Mouse (Mus musculus): ENCODE data around the gene Crmp1. TPM values are rescaled to one million over a fixed set of nuclear protein-coding genes. Genes with fewer than 3 reads are reported as not detected.

Gene Crmp1
- polyA plus RNA-seq, 1 experiment from 2014 or later: 46.4 TPM

- WGBS: 4% methylated on average over 13 of the region's 13 CpGs
These were observed 2.4 kb downstream of the Crmp1 start for GRCm38 (mm10) chr5:37244161-37244560.

DNA sequence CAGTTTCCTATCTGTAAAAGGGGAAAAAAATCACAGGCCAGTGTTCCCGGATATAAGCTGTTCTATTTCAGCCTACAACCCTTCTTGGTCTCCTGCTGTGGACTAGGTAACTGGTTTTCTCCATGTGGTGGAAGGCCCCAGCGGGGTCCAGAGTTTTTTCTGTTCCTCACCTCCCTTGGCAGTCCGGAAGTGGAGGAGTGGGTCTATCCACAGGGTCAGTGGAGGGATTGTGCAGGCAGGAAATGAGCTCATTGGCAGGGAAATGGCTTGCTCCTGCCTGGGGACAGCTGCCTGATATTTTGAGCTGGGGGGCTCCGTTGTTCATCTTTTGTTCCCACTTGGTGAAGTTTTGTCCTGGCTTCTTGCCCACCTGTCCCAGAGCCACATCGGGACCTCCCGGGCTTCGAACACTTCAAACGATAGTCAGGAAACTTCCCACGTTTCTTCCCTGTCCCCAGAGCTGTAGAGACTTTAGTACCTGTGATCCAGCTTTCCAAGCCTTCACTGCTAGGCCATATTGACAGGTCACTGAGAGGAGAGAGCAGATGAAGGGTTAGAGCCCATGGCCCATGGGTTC, 3.0 kb downstream of the Crmp1 start:
- Histone ChIP-seq H3K4me2 (ENCODE audit: low read length) (no peak overlapping the region), H3K4me3 (ENCODE audit: low read depth, low read length) (0 out of 2 replicates have a peak overlapping the region, but pooled peaks have one; percentile 50), H3K36me3 (ENCODE audit: control insufficient read depth, insufficient read depth, low read length) (no peaks in the 10 kb centered on the region), H3K9ac (ENCODE audit: low read length) (no peak overlapping the region), H3K9me3 (ENCODE audit: control insufficient read depth, low read length) (no peaks in the 10 kb centered on the region), H3K27ac (ENCODE audit: low read depth) (no peak overlapping the region), H3K27me3 (replicated peaks; ENCODE audit: control insufficient read depth, insufficient read depth, low read length) (peaks cover 79% of the 10 kb centered on the region), H3K4me1 (replicated peaks; ENCODE audit: control insufficient read depth, insufficient read depth, low read length) (peaks cover 9% of the 10 kb centered on the region)
- 35% methylated on average over 9 of the region's 9 CpGs for WGBS
- ATAC-seq (replicated peaks; ENCODE audit: low FRiP score, low TSS enrichment, low read depth) (no peak), DNase-seq (ENCODE audit: low spot score) (no peak)

More at GRCm38 (mm10) chr5:37244161-37244560, 2.4 kb downstream of the Crmp1 start:
- ATAC-seq (replicated peaks; ENCODE audit: low FRiP score, low TSS enrichment, low read depth): 0 out of 2 replicates have a peak, but pooled peaks have one; percentile 17
- H3K4me2 ChIP-seq (ENCODE audit: low read length): no peak overlapping the region
- H3K36me3 ChIP-seq (ENCODE audit: control insufficient read depth, insufficient read depth, low read length): no peaks in the 10 kb centered on the region
- no peak for DNase-seq (ENCODE audit: low spot score)
- H3K4me3 ChIP-seq (ENCODE audit: low read depth, low read length): no peak overlapping the region
- peaks cover 9% of the 10 kb centered on the region for H3K4me1 ChIP-seq (replicated peaks; ENCODE audit: control insufficient read depth, insufficient read depth, low read length)
- H3K9me3 ChIP-seq (ENCODE audit: control insufficient read depth, low read length): no peaks in the 10 kb centered on the region
- peaks cover 79% of the 10 kb centered on the region for H3K27me3 ChIP-seq (replicated peaks; ENCODE audit: control insufficient read depth, insufficient read depth, low read length)
- H3K9ac ChIP-seq (ENCODE audit: low read length): no peak overlapping the region
- H3K27ac ChIP-seq (ENCODE audit: low read depth): no peak overlapping the region

DNA sequence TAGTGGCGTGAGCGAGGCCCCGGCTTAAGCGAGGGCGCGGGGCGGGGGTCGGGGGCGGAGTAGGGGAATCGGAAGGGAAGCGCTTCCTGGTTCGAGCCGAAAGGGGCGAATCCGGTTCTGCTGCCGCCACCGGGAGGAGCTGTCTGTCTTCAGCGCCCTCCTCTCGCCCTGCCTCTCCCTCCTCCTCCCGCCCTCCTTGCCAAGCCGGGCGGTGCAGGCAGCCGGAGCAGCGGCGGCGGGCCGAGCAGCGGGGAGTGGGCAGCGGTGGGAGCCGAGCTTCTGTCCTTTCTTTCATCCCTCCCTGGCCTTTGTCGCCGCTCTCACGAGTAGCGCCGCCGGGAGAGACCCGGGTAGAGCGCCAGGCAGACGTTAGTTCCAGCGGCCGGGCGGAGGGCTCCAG, 3.9 kb downstream of the Crmp1 start:
- H3K27ac ChIP-seq (ENCODE audit: low read depth): no peak overlapping the region
- peak overlapping the region; percentile 68 for H3K4me2 ChIP-seq (ENCODE audit: low read length)
- peaks cover 70% of the 10 kb centered on the region for H3K27me3 ChIP-seq (replicated peaks; ENCODE audit: control insufficient read depth, insufficient read depth, low read length)
- H3K4me1 ChIP-seq (replicated peaks; ENCODE audit: control insufficient read depth, insufficient read depth, low read length): peaks cover 9% of the 10 kb centered on the region
- WGBS: under 1% methylated on average over 38 of the region's 42 CpGs
- DNase-seq (ENCODE audit: low spot score) (peak; percentile 67), ATAC-seq (replicated peaks; ENCODE audit: low FRiP score, low TSS enrichment, low read depth) (no peak; the same call in 1 of the 2 replicates)
- H3K4me3 ChIP-seq (ENCODE audit: low read depth, low read length): peak overlapping the region; percentile 50
- no peaks in the 10 kb centered on the region for H3K9me3 ChIP-seq (ENCODE audit: control insufficient read depth, low read length)
- H3K36me3 ChIP-seq (ENCODE audit: control insufficient read depth, insufficient read depth, low read length): no peaks in the 10 kb centered on the region
- peak overlapping the region; percentile 37 for H3K9ac ChIP-seq (ENCODE audit: low read length)

- H3K9ac ChIP-seq (ENCODE audit: low read length): peak overlapping the region; percentile 37
- DNase-seq (ENCODE audit: low spot score) (peak; percentile 54), ATAC-seq (replicated peaks; ENCODE audit: low FRiP score, low TSS enrichment, low read depth) (peak; percentile 7; the same call in 1 of the 2 replicates)
- H3K4me3 ChIP-seq (ENCODE audit: low read depth, low read length): peak overlapping the region; percentile 50
- H3K36me3 ChIP-seq (ENCODE audit: control insufficient read depth, insufficient read depth, low read length): no peaks in the 10 kb centered on the region
- WGBS: 1% methylated on average over 35 of the region's 37 CpGs
- H3K27ac ChIP-seq (ENCODE audit: low read depth): no peak overlapping the region
- H3K4me2 ChIP-seq (ENCODE audit: low read length): peak overlapping the region; percentile 68
- peaks cover 63% of the 10 kb centered on the region for H3K27me3 ChIP-seq (replicated peaks; ENCODE audit: control insufficient read depth, insufficient read depth, low read length)
- H3K9me3 ChIP-seq (ENCODE audit: control insufficient read depth, low read length): no peaks in the 10 kb centered on the region
- H3K4me1 ChIP-seq (replicated peaks; ENCODE audit: control insufficient read depth, insufficient read depth, low read length): peaks cover 9% of the 10 kb centered on the region
These were observed 4.6 kb downstream of the Crmp1 start for GRCm38 (mm10) chr5:37246138-37246910.

GRCm38 (mm10) chr5:37247456-37247855, 5.7 kb downstream of the Crmp1 start:
- DNase-seq (ENCODE audit: low spot score) (no peak), ATAC-seq (replicated peaks; ENCODE audit: low FRiP score, low TSS enrichment, low read depth) (no peak)
- Histone ChIP-seq H3K27ac (ENCODE audit: low read depth) (no peak overlapping the region), H3K36me3 (ENCODE audit: control insufficient read depth, insufficient read depth, low read length) (no peaks in the 10 kb centered on the region), H3K27me3 (replicated peaks; ENCODE audit: control insufficient read depth, insufficient read depth, low read length) (peaks cover 52% of the 10 kb centered on the region), H3K4me1 (replicated peaks; ENCODE audit: control insufficient read depth, insufficient read depth, low read length) (no peaks in the 10 kb centered on the region; the same call in 1 of the 2 replicates), H3K4me3 (ENCODE audit: low read depth, low read length) (no peak overlapping the region), H3K9me3 (ENCODE audit: control insufficient read depth, low read length) (no peaks in the 10 kb centered on the region), H3K4me2 (ENCODE audit: low read length) (no peak overlapping the region), H3K9ac (ENCODE audit: low read length) (no peak overlapping the region)
- WGBS: 48% methylated on average over 4 of the region's 4 CpGs

- Histone ChIP-seq H3K9ac (ENCODE audit: low read length) (no peak overlapping the region), H3K36me3 (ENCODE audit: control insufficient read depth, insufficient read depth, low read length) (no peaks in the 10 kb centered on the region), H3K4me2 (ENCODE audit: low read length) (no peak overlapping the region), H3K4me3 (ENCODE audit: low read depth, low read length) (no peak overlapping the region), H3K27me3 (replicated peaks; ENCODE audit: control insufficient read depth, insufficient read depth, low read length) (peaks cover 38% of the 10 kb centered on the region), H3K4me1 (replicated peaks; ENCODE audit: control insufficient read depth, insufficient read depth, low read length) (no peaks in the 10 kb centered on the region; the same call in 1 of the 2 replicates), H3K27ac (ENCODE audit: low read depth) (no peak overlapping the region), H3K9me3 (ENCODE audit: control insufficient read depth, low read length) (no peaks in the 10 kb centered on the region)
- ATAC-seq (replicated peaks; ENCODE audit: low FRiP score, low TSS enrichment, low read depth) (no peak), DNase-seq (ENCODE audit: low spot score) (no peak)
- 76% methylated on average over 3 of the region's 3 CpGs for whole genome bisulfite sequencing
These were observed 7.1 kb downstream of the Crmp1 start for GRCm38 (mm10) chr5:37248870-37249269.

DNA sequence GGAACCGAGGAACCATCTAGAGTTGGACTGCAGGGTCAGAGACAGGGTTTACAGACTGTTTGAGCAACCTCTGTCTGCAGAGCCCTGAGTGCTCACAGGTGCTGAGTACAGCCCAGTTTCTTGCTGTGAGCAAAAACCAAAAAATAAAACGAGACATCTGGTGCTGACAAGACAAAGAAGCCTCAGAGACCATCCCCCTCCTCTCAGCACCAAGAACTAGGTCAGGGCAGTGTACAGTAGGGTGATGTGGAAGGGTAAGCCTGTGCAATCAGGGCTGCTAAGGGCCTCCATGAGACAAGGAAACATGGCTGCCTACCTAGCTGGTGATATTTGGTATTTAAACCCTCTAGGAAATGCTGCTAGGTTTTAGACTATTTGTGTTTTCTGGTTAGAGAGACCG, 9.9 kb downstream of the Crmp1 start:
- no peak overlapping the region for H3K9ac ChIP-seq (ENCODE audit: low read length)
- no peaks in the 10 kb centered on the region; the same call in 1 of the 2 replicates for H3K4me1 ChIP-seq (replicated peaks; ENCODE audit: control insufficient read depth, insufficient read depth, low read length)
- DNase-seq (ENCODE audit: low spot score) (no peak), ATAC-seq (replicated peaks; ENCODE audit: low FRiP score, low TSS enrichment, low read depth) (no peak)
- H3K27ac ChIP-seq (ENCODE audit: low read depth): no peak overlapping the region
- no peaks in the 10 kb centered on the region for H3K9me3 ChIP-seq (ENCODE audit: control insufficient read depth, low read length)
- H3K4me3 ChIP-seq (ENCODE audit: low read depth, low read length): no peak overlapping the region
- no peak overlapping the region for H3K4me2 ChIP-seq (ENCODE audit: low read length)
- WGBS: 56% methylated on average over 3 of the region's 3 CpGs
- peaks cover 11% of the 10 kb centered on the region for H3K27me3 ChIP-seq (replicated peaks; ENCODE audit: control insufficient read depth, insufficient read depth, low read length)
- H3K36me3 ChIP-seq (ENCODE audit: control insufficient read depth, insufficient read depth, low read length): no peaks in the 10 kb centered on the region

- no peak overlapping the region for H3K27ac ChIP-seq (ENCODE audit: low read depth)
- 80% methylated on average over 9 of the region's 9 CpGs for WGBS
- 0 out of 2 replicates have a peak, but pooled peaks cover 7% of the 10 kb centered on the region for H3K27me3 ChIP-seq (replicated peaks; ENCODE audit: control insufficient read depth, insufficient read depth, low read length)
- H3K4me3 ChIP-seq (ENCODE audit: low read depth, low read length): no peak overlapping the region
- H3K9ac ChIP-seq (ENCODE audit: low read length): no peak overlapping the region
- no peaks in the 10 kb centered on the region for H3K36me3 ChIP-seq (ENCODE audit: control insufficient read depth, insufficient read depth, low read length)
- no peak overlapping the region for H3K4me2 ChIP-seq (ENCODE audit: low read length)
- no peaks in the 10 kb centered on the region for H3K4me1 ChIP-seq (replicated peaks; ENCODE audit: control insufficient read depth, insufficient read depth, low read length)
- no peaks in the 10 kb centered on the region for H3K9me3 ChIP-seq (ENCODE audit: control insufficient read depth, low read length)
- no peak for ATAC-seq (replicated peaks; ENCODE audit: low FRiP score, low TSS enrichment, low read depth)
- no peak for DNase-seq (ENCODE audit: low spot score)
These were observed 10.5 kb downstream of the Crmp1 start for GRCm38 (mm10) chr5:37252101-37252804.

Measured in intestine, embryonic 14.5 days (tissue).